Mouse (Mus musculus) central nervous system, embryonic 14 days (tissue): ENCODE data around the gene Gsk3a. TPM values are rescaled to one million over a fixed set of nuclear protein-coding genes. Genes with fewer than 3 reads are reported as not detected.

Experiments
- polyA plus RNA-seq: library from polyadenylated mRNA; depleted of rRNA; stranded (reverse); fragments of >200 nt; gene quantifications from 2 replicates; pipeline ENCODE4 v1.2.3, GENCODE M21; 2012; rRNA removed

The Gsk3a gene
- 199 and 203 TPM in 2 replicates for polyA plus RNA-seq

GRCm38 (mm10) chr7:25237249-25238014 lies at the start of gene Gsk3a:
Gsk3a (minus strand) TSS chr7:25237851.

GRCm38 (mm10) chr7:25267301-25267750 lies 29.7 kb upstream of the Gsk3a start, which contains the start of gene Cic:
Cic (plus strand) TSS chr7:25267704.

GRCm38 (mm10) chr7:25250141-25250972 lies 12.7 kb upstream of the Gsk3a start, which contains the start of gene Erf:
Erf (minus strand) TSS chr7:25250761.

GRCm38 (mm10) chr7:25221102-25221883 lies 16.4 kb downstream of the Gsk3a start, which contains the start of gene Zfp526:
Zfp526 (plus strand) TSS chr7:25221425.

GRCm38 (mm10) chr7:25220457-25221101 lies 17.1 kb downstream of the Gsk3a start, which contains the start of gene Dedd2:
Dedd2 (minus strand) TSS chr7:25220615.

GRCm38 (mm10) chr7:25179606-25180161 lies 58.0 kb downstream of the Gsk3a start, which contains the start of gene Pou2f2:
Pou2f2 (minus strand) TSS chr7:25179726.

Other genes starting within 250 kb of the Gsk3a start
- gene Atp1a3, start 231.9 kb downstream of the Gsk3a start, polyA plus RNA-seq: 185 and 206 TPM in 2 replicates
- gene Grik5, start 165.5 kb downstream of the Gsk3a start, polyA plus RNA-seq: 120 and 130 TPM in 2 replicates
- 36.7 and 37.7 TPM in 2 replicates for gene Zfp574, start 165.3 kb downstream of the Gsk3a start, polyA plus RNA-seq
- 37.3 and 37.7 TPM in 2 replicates for gene Pou2f2, start 58.1 kb downstream of the Gsk3a start, polyA plus RNA-seq
- gene Dedd2, start 17.2 kb downstream of the Gsk3a start, polyA plus RNA-seq: 14.1 and 16.0 TPM in 2 replicates
- gene Zfp526, start 16.4 kb downstream of the Gsk3a start, polyA plus RNA-seq: 8.8 and 9.1 TPM in 2 replicates
- 28.3 and 33.7 TPM in 2 replicates for gene Erf, start 12.9 kb upstream of the Gsk3a start, polyA plus RNA-seq
- 144 and 151 TPM in 2 replicates for gene Cic, start 29.9 kb upstream of the Gsk3a start, polyA plus RNA-seq
- 586 and 600 TPM in 2 replicates for gene Pafah1b3, start 60.1 kb upstream of the Gsk3a start, polyA plus RNA-seq
- gene Prr19, start 63.6 kb upstream of the Gsk3a start, polyA plus RNA-seq: 1.3 and 2.1 TPM in 2 replicates
- 122 and 148 TPM in 2 replicates for gene Tmem145, start 68.3 kb upstream of the Gsk3a start, polyA plus RNA-seq
- gene Megf8, start 79.3 kb upstream of the Gsk3a start, polyA plus RNA-seq: 45.9 and 47.2 TPM in 2 replicates
- 0.11 TPM in 1 of 2 replicates, not detected in the other for gene Cnfn, start 131.9 kb upstream of the Gsk3a start, polyA plus RNA-seq
- 11.5 and 12.0 TPM in 2 replicates for gene Lipe, start 160.9 kb upstream of the Gsk3a start, polyA plus RNA-seq
- 0.10 TPM in 1 of 2 replicates, not detected in the other for gene Cxcl17, start 175.0 kb upstream of the Gsk3a start, polyA plus RNA-seq
- gene Ceacam1, start 239.8 kb upstream of the Gsk3a start, polyA plus RNA-seq: 1.1 and 1.3 TPM in 2 replicates